Mouse (Mus musculus) embryonic facial prominence, embryonic 14.5 days (tissue): ENCODE measurements around the gene Def6. TPM values are rescaled to one million over a fixed set of nuclear protein-coding genes. Genes with fewer than 3 reads are reported as not detected.

Experiments
- ATAC-seq: fragments of 200-750 bp; cut with Nextera tagmentation; 2 replicates; pipeline ENCODE4 v1.8.0; 2017; ENCODE audit warnings: low read depth, moderate number of reproducible peaks, moderate TSS enrichment
- DNase-seq: peaks from one replicate; pipeline ENCODE4 v3.0.0-alpha.2; 2015; ENCODE audit warnings: low spot score
- H3K27ac ChIP-seq: fragments of 300-500 bp; sonication (generic); replicated peaks from 2 replicates; pipeline ENCODE4 v1.5.1; 2014; ENCODE audit warnings: low read depth, mild to moderate bottlenecking, low read length, moderate library complexity
- H3K27me3 ChIP-seq: fragments of 300-500 bp; sonication (generic); replicated peaks from 2 replicates; pipeline ENCODE4 v1.6.1; 2014; ENCODE audit warnings: low read length; ENCODE audit not compliant: control insufficient read depth, insufficient read depth
- H3K36me3 ChIP-seq: fragments of 300-500 bp; sonication (generic); 2 replicates; pipeline ENCODE4 v1.6.1; 2014; ENCODE audit warnings: low read length, mixed read lengths; ENCODE audit not compliant: control insufficient read depth, insufficient read depth
- H3K4me1 ChIP-seq: fragments of 300-500 bp; sonication (generic); 2 replicates; pipeline ENCODE4 v1.6.1; 2014; ENCODE audit warnings: antibody characterized with exemption, low read length; ENCODE audit not compliant: control insufficient read depth, insufficient read depth
- H3K4me2 ChIP-seq: fragments of 300-500 bp; sonication (generic); 2 replicates; pipeline ENCODE4 v1.6.1; 2014; ENCODE audit warnings: low read depth, mild to moderate bottlenecking, low read length, moderate library complexity, mixed read lengths
- H3K4me3 ChIP-seq: fragments of 300-500 bp; sonication (generic); 2 replicates; pipeline ENCODE4 v1.5.1; 2014; ENCODE audit warnings: low read depth, mild to moderate bottlenecking, low read length
- H3K9ac ChIP-seq: fragments of 300-500 bp; sonication (generic); 2 replicates; pipeline ENCODE4 v1.6.1; 2014; ENCODE audit warnings: low read depth, mild to moderate bottlenecking, low read length, moderate library complexity, mixed read lengths
- H3K9me3 ChIP-seq: fragments of 300-500 bp; sonication (generic); 2 replicates; pipeline ENCODE4 v1.6.1; 2016; ENCODE audit warnings: low read length; ENCODE audit not compliant: control insufficient read depth
- WGBS: fragments of 180-500 bp; shearing (Covaris S2); extraction: QIAGEN DNeasy Blood & Tissue Kit; methylation state at CpG from one replicate; pipeline ENCODE4 v1.1.7; 2014; 5-methylcytosine and 5-hydroxymethylcytosine counted together
- polyA plus RNA-seq: library from polyadenylated mRNA; unstranded; fragments of >200 nt; fragmentation: Nextera tagmentation; extraction: Ambion mirVana; gene quantifications from 2 replicates; pipeline ENCODE4 v1.2.1, GENCODE M21; 2014

Def6 gene
- polyA plus RNA-seq = 8.9 and 9.4 TPM in 2 replicates

DNA sequence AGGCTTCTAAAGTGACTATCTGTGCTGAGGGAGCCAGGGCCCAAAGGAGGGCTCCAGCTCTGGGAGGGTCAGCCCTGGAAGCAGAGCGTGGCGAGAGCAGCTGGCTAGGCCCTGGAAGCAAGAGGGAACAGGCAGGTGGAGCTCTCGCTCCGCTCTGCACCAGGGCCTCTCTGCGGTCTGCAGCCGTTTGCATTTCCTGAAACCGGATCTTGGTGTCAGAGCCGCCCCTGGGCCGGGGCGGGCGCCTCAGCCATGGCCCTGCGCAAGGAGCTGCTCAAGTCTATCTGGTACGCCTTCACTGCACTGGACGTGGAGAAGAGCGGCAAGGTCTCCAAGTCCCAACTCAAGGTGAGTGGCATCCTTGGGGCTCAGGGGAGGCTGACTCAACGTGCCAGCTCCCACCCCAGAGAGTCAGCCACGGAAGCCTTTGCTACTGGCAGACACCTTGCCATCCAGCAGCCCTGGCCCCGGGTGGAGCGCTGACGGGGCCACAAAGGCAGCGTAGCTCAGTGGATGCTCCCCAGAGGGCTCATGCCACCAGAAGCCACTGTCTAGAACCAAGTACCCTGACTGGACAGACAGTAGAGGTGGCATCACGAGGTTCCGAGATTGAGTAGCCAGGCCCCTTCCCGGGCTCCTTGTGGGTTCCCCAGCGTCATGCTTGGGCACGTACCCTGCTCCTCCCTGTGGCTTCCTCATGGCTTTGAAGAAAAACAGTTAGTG is at the start of gene Def6:
Gene Def6 (plus strand): TSS at position 188 of the 723 bp plus-strand sequence.
- H3K4me3 ChIP-seq = peak within 1 kb of the TSS; percentile 42
- peak within 1 kb of the TSS; percentile 78 for H3K4me2 ChIP-seq
- H3K27me3 ChIP-seq = no peaks in the 10 kb centered on the region
- DNase-seq (peak; percentile 96), ATAC-seq (peak; percentile 94)
- H3K9me3 ChIP-seq = no peaks in the 10 kb centered on the region
- peak within 1 kb of the TSS; percentile 79 for H3K27ac ChIP-seq
- H3K36me3 ChIP-seq = peaks cover 16% of the 10 kb centered on the region
- 15% methylated on average over 19 of the region's 26 CpGs for WGBS
- peaks cover 16% of the 10 kb centered on the region for H3K4me1 ChIP-seq
- peak within 1 kb of the TSS; percentile 69 for H3K9ac ChIP-seq

DNA sequence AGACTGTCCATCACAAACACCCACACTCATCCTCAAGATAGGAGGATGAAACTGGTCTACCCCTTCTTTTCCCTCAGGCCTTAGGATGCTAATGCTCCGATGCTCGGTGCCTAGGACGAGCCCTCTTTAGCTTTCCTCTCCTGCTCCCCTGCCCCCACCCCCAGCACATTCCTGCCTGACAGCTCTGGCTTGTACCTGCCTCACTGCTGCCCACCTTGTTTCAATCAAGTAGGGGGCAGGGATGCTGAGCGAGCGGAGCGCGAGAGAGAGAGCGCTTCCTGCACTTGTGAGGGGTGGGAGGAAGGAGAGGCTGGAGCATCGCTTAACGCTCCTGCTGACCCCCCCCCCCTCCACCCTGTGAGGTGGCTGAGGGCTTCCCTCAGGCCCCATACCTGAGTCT is 47.2 kb upstream of the Def6 start:
- Histone ChIP-seq H3K27ac (no peak overlapping the region), H3K4me2 (no peak overlapping the region), H3K4me3 (no peak overlapping the region), H3K9me3 (no peaks in the 10 kb centered on the region), H3K9ac (peak overlapping the region; percentile 25; the same call in 1 of the 2 replicates), H3K4me1 (peaks cover 24% of the 10 kb centered on the region), H3K36me3 (peaks cover 46% of the 10 kb centered on the region), H3K27me3 (no peaks in the 10 kb centered on the region)
- 13% methylated on average over 10 of the region's 10 CpGs for WGBS
- no peak for DNase-seq
- no peak for ATAC-seq

DNA sequence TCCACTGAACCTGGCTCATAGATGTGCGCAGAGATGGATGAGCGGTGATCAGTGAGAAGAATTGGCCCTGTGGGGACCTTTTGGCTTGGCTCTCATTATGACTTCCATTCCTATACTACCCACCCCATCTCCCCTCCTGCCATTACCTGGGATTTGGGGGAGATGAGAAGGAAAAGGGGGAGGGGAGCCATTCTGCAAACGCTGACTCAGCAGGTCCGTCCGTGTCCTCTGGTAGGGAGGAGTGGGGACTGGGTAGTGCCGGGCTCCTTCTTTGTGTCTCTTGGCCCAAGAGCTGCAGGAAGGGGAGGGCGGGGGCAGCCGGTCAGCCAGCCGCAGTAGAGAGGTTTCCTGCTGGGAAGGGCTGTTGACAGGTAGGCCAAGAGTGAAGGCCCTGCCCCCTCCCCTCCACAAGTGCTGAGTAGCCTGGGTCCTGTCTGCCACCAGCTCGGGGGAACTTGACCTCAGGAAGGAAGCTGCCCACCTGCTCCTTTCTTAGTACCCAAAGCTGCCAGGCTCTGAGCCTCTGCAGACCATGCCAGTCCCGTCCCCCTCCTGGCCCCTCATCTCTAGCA is 46.2 kb upstream of the Def6 start:
- H3K27me3 ChIP-seq = no peaks in the 10 kb centered on the region
- no peak overlapping the region for H3K9ac ChIP-seq
- H3K4me3 ChIP-seq = no peak overlapping the region
- peaks cover 37% of the 10 kb centered on the region for H3K36me3 ChIP-seq
- DNase-seq (no peak), ATAC-seq (no peak)
- H3K4me2 ChIP-seq = no peak overlapping the region
- H3K27ac ChIP-seq = no peak overlapping the region
- WGBS = 32% methylated on average over 7 of the region's 11 CpGs
- H3K4me1 ChIP-seq = peaks cover 24% of the 10 kb centered on the region
- no peaks in the 10 kb centered on the region for H3K9me3 ChIP-seq

DNA sequence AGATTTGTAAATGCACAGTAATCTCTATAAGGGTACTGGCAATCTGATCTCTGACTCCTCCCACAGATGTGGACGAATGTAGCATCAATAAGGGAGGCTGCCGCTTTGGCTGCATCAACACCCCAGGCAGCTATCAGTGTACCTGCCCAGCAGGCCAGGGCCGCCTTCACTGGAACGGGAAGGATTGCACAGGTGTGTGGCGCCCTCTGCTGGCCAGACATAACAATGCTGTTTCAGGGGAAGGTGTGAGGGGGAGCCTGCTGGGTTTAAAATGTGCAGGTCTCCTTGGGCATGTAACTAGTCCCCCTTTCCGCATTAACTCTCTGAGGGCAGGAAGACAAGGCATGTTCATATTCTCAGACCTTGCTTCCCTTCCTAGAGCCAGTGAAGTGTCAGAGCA is 43.9 kb upstream of the Def6 start:
- Histone ChIP-seq H3K4me1 (peaks cover 16% of the 10 kb centered on the region), H3K27me3 (no peaks in the 10 kb centered on the region), H3K4me2 (no peak overlapping the region), H3K36me3 (peaks cover 53% of the 10 kb centered on the region), H3K27ac (no peak overlapping the region), H3K4me3 (no peak overlapping the region), H3K9me3 (no peaks in the 10 kb centered on the region), H3K9ac (no peak overlapping the region)
- 13% methylated on average over 6 of the region's 6 CpGs for WGBS
- peak; percentile 73 for ATAC-seq
- DNase-seq = no peak

DNA sequence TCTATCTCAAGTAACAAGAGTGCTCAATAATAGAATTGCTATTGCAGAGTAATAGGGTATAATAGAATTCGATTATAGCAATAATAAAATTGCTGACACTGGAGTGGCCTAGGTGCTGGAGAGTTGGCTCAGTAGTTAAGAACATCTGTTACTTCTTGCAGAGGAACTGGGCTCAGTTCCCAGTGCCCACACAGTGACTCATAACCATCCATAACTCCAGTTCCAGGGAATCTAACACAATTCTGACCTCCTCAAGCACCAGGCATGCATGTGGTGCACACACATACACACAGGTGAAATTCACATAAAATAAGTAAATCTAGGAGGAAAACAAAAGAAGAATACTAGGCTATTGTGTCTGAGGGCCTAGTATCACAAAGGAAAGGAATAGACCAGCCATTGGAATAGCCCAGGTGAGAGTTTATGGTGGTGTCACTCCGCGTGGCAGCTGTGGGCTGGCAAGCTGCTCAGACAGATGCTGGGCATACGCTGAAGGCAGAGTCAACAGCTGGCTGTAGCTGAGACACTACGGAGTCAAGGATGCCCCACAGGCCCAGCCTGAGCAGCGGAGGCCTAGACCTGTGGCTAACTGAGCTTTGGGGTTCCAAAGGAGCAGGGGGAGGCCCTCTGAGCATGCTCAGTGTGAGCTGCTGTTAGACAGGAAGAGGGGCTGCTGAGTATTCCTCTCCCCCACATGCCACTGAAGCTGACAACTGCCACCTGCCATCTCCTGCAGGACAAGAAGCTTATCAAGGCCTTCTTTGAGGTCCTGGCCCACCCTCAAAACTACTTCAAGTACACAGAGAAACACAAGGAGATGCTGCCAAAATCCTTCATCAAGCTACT is 36.9 kb upstream of the Def6 start:
- ATAC-seq (no peak), DNase-seq (no peak)
- WGBS = 79% methylated on average over 6 of the region's 6 CpGs
- Histone ChIP-seq H3K36me3 (peaks cover 36% of the 10 kb centered on the region), H3K4me3 (no peak overlapping the region), H3K27me3 (no peaks in the 10 kb centered on the region), H3K9ac (no peak overlapping the region), H3K27ac (no peak overlapping the region), H3K9me3 (no peaks in the 10 kb centered on the region), H3K4me2 (no peak overlapping the region), H3K4me1 (peaks cover 15% of the 10 kb centered on the region)

DNA sequence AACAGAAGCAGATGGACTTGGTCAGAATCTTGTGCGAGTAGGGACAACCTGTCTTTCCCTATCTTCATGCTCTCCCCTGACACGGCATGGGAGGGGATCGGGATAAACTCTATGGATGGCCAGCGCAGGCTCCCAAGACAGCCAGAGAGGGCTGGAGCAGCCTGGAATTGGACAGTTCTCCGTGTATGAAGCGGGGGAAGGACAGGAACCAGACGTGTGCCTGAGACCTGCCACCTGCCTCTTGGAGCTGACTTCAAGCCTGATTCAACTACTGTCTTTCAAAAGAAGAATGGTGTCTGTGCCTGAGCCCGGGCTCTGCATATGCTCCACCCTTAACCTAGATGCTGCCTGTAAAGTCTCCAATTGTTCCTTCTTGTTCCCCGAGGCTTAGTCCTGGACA is 34.9 kb upstream of the Def6 start:
- peak overlapping the region; percentile 25; the same call in 1 of the 2 replicates for H3K27ac ChIP-seq
- no peak for DNase-seq

DNA sequence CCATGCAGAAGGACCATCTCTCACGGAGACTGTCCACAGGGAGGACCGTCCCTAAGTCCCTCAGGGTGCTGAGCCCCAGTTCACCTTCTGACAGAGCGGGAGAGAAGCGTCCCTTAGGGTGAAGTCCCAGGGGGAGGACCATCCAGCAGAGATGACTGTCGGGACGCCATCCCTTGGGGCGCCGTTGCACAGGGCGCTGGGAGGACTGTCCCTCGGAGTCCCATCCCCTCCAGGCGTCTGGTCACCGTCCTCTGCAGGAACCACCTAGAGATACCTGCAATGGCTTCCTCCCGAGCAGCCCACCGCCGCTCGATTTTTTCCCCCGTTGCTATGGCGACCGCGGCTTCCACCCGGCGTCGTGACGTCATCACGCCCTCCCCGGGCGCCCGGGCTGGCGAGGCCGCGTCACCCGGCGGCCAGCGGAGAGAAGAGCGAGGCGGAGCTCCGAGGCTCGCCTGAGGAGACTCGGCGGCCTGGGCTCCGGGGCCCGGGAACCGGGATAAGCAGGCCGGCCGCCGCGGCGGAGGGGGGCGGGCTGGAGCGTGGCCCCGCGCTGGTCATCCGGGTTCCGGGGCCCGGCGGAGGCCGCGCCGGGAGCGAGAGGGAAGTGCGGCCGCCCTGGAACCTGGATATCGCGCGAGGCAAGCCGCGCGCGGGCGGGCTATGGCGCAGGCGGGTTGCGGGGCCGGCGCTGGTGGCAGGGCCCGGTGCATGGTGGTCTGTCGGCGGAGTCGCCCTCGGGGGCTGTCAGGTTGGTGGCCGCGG is 30.6 kb upstream of the Def6 start, which contains the start of gene Zfp523:
Gene Zfp523 (plus strand): TSS at position 355 of the 765 bp plus-strand sequence.
- H3K4me1 ChIP-seq = peaks cover 43% of the 10 kb centered on the region
- ATAC-seq (peak; percentile 87), DNase-seq (peak; percentile 95)
- H3K36me3 ChIP-seq = no peaks in the 10 kb centered on the region
- H3K4me3 ChIP-seq = peak within 1 kb of the TSS; percentile 86
- H3K4me2 ChIP-seq = peak within 1 kb of the TSS; percentile 98
- WGBS = 1% methylated on average over 27 of the region's 82 CpGs
- H3K27ac ChIP-seq = peak within 1 kb of the TSS; percentile 90
- peak within 1 kb of the TSS; percentile 97 for H3K9ac ChIP-seq
- no peaks in the 10 kb centered on the region for H3K27me3 ChIP-seq
- no peaks in the 10 kb centered on the region for H3K9me3 ChIP-seq

More for the DNA sequence above, 34.9 kb upstream of the Def6 start:
- H3K4me1 ChIP-seq = peaks cover 24% of the 10 kb centered on the region
- peak overlapping the region; percentile 0 for H3K9ac ChIP-seq
- no peak for ATAC-seq
- H3K36me3 ChIP-seq = peaks cover 25% of the 10 kb centered on the region
- H3K9me3 ChIP-seq = no peaks in the 10 kb centered on the region
- WGBS = 46% methylated on average over 9 of the region's 9 CpGs
- no peaks in the 10 kb centered on the region for H3K27me3 ChIP-seq
- no peak overlapping the region for H3K4me3 ChIP-seq
- H3K4me2 ChIP-seq = no peak overlapping the region

DNA sequence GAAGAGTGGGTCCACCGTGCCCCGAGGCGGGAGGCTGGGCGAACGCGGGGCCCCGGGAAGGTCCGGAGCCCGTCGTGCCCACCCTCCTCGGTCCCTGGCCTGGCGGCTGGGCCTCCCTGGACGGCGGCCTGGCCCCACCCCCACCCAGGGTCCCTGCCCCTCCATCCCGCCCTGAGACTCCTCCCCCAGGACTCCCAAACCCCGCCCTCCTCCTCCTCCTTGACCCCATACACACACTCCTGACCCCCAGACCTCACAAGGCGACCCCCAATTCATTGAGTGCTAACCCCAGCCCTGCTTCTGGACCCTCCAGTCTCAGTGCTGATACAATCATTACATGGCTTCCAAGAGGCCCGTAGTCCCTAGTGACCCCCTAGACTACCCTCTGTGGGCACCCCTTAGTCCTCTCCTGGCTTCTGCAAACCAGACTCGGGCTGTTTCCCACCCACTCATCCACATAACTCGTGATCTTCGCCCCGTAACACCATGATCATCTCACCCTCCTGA is 30.0 kb upstream of the Def6 start:
- peak; percentile 62 for ATAC-seq
- Histone ChIP-seq H3K4me3 (peak overlapping the region; percentile 86), H3K4me1 (peaks cover 39% of the 10 kb centered on the region), H3K27me3 (no peaks in the 10 kb centered on the region), H3K36me3 (no peaks in the 10 kb centered on the region), H3K27ac (peak overlapping the region; percentile 90), H3K9me3 (no peaks in the 10 kb centered on the region), H3K4me2 (peak overlapping the region; percentile 98), H3K9ac (peak overlapping the region; percentile 97)
- peak; percentile 59 for DNase-seq
- 22% methylated on average over 6 of the region's 22 CpGs for WGBS
